Mouse (Mus musculus) layer of hippocampus, postnatal 10 days (tissue): ENCODE data around the gene Iqce. TPM values are rescaled to one million over a fixed set of nuclear protein-coding genes. Genes with fewer than 3 reads are reported as not detected.

Experiments
- DNase-seq, 2 experiments: peaks; one replicate each; pipeline ENCODE4 v3.0.0; 2021; ENCODE audit warnings: low spot score in 2 of 2
- total RNA-seq, 2 experiments: library from RNA; stranded (reverse); gene quantifications; 2 replicates each; pipeline ENCODE4 v1.2.3; 2021

Iqce gene
- total RNA-seq, 2 experiments from 2014 or later, result 53.7 to 54.5 TPM

DNA sequence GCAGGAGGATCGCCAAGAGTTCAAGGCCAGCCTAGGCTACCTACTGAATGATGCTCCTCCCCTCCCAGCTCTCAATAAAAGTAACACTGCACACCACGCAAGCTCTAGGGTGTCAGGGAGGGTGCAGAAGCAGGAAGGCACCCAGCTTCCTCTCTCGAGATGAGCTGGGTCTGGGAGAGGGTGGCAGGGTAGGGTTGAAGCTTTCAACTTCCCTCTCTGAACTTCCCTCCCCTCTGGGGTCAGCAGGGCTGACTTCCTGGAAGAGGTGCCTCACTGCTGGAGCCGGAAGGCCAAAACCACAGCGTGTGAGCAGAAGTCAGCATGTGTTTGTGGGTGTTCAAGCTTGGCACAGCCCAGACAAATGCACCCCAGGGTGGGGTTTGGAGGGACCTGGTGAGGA is 84.5 kb downstream of the Iqce start:
- DNase-seq, result peak in 1 of 2 experiments; percentile 32

- DNase-seq, result peak in 1 of 2 experiments; percentile 9
Measured at GRCm38 (mm10) chr5:140616691-140617090, 85.5 kb downstream of the Iqce start.

DNA sequence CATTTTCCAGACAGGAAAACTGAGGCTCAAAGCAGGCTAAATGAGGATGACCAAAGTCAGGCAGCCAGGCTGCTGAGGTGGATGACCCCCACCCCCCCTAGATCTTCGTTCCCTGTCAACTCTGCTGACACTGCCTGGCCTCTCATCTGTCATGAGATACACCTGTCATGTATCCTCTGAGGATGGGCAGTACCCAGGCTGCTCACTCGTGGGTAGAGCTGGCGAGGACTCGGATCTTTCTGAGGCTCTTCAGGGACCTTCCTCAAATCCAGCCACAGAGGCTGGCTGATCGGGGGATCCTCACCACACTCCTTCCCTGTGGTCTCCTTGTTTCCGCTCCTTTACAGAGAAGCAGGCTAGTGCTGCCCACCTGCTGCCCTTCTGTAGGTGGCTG is 86.1 kb downstream of the Iqce start:
- no peak for DNase-seq

- DNase-seq, result no peak
Measured at GRCm38 (mm10) chr5:140615321-140616109, 86.7 kb downstream of the Iqce start.

GRCm38 (mm10) chr5:140614837-140615236 is 87.3 kb downstream of the Iqce start:
- DNase-seq, result no peak

DNA sequence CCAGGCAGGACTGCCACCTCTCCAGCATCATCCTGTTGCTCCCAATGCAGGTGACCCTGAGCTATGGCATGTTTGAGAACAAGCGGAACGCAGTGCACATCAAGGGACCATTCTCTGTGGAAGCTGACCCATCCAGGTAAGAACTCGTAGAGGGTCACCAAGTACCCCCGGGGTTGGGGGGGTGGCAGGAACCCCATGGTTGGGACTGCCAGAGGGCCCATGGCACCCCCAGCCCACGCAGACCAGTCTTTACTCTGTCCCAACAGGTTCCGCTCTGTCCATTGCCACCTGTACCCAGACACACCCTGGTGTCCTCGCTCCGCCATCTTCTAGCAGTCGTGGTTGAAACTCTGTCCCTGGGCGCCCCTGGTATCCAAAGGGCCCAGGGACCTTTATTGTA is 88.0 kb downstream of the Iqce start:
- no peak for DNase-seq

GRCm38 (mm10) chr5:140612191-140612590 is 90.0 kb downstream of the Iqce start:
- DNase-seq, result peak in 1 of 2 experiments; percentile 9

Other genes with a start within 250 kb of the Iqce start
- 10 to 100 TPM; 17.8 to 21.3 TPM for gene Chst12, start 196.8 kb downstream of the Iqce start, total RNA-seq
- gene Grifin, start 137.3 kb downstream of the Iqce start, total RNA-seq, result not detected
- 10 to 100 TPM; 29.3 to 38.8 TPM for gene Lfng, start 95.1 kb downstream of the Iqce start, total RNA-seq
- 100 to 1,000 TPM; 371 to 388 TPM for gene Ttyh3, start 53.3 kb downstream of the Iqce start, total RNA-seq
- 10 to 100 TPM; 27.6 to 28.5 TPM for gene Brat1, start 2.6 kb upstream of the Iqce start, total RNA-seq
- 10 to 100 TPM; 27.1 to 28.8 TPM for gene Amz1, start 21.7 kb upstream of the Iqce start, total RNA-seq
- 10 to 100 TPM; 84.6 to 85.9 TPM for gene Gna12, start 128.1 kb upstream of the Iqce start, total RNA-seq